Mouse (Mus musculus): ENCODE measurements at regions not wholly inside any gene's neighbourhood (a gene's known extent, or its start where the extent isn't known, plus 50 kb on each side); places are given as distances from the start of the nearest gene placed in this dataset.

DNA sequence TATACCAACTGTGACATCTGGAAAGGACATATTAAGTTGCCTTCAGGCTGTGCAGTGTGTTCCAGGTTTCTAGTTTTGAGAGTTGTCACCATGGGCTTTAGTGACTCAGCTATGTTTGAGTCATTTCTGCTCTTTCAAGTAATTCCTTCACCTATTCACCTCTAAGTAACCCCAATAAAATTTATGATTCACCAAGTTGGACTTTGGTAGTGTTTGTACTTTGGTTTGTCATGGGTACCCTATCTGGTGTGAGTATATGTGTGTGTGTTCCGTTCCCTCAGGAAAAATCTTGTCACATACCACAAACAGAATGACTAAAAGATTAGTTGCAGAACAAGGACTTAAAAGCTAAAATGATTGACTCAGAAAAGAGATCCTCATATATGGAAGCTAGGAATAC is 76.8 kb upstream of the Crbn start:
- Histone ChIP-seq H3K4me3 (ENCODE audit: low read length) (no peak overlapping the region), H3K27ac (ENCODE audit: low read depth, low read length) (no peak overlapping the region), H3K4me1 (ENCODE audit: control insufficient read depth, insufficient read depth, low read length) (no peaks in the 10 kb centered on the region), H3K4me2 (replicated peaks; ENCODE audit: low read depth, low read length) (no peak overlapping the region), H3K9ac (ENCODE audit: low read depth, low read length) (no peak overlapping the region), H3K36me3 (ENCODE audit: control insufficient read depth, insufficient read depth, low read length) (no peaks in the 10 kb centered on the region), H3K27me3 (ENCODE audit: control insufficient read depth, insufficient read depth, low read length) (no peaks in the 10 kb centered on the region), H3K9me3 (ENCODE audit: control insufficient read depth, low read length) (no peaks in the 10 kb centered on the region)
- 95% methylated on average over 1 of the region's 1 CpGs for WGBS
- ATAC-seq (ENCODE audit: low FRiP score, low TSS enrichment) = no peak

DNA sequence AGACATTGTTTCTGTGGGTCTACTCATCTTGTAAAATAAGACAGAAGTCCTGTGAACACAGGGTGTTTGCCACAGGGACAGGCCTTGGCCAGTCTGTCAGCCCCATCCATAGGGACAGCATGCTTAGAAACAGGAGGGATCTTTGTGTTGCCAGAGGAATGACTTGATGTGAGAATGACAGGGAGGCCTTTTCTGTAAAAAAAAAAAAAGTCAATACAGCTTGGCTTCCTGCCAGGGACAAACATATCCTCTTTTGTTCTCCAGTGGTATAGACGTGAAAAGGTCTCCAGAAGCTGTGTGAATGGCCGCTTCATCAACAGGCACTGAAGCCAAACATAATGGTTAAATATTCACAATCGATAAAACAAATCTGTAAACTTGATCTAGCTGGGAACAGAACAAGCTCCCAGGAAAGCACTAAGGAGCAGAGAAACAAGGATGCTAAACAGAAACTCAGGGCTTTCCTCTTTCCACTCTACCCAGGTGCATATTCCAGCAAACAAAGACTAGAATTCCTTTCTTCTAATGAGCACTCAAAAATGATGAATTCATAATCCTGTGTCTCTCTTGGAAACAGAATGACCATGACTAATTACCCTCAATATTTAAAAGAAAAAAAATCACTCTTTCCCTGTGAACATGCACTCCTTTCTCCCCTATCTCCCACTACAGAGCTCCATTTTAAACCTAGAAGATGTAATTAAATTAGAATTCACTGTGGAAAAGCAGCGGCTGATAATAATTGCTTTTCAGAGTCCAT is 92.2 kb upstream of the Crbn start:
- Histone ChIP-seq H3K9me3 (ENCODE audit: control insufficient read depth, low read length) (no peaks in the 10 kb centered on the region), H3K4me2 (replicated peaks; ENCODE audit: low read depth, low read length) (no peak overlapping the region), H3K27me3 (ENCODE audit: control insufficient read depth, insufficient read depth, low read length) (no peaks in the 10 kb centered on the region), H3K4me3 (ENCODE audit: low read length) (no peak overlapping the region), H3K36me3 (ENCODE audit: control insufficient read depth, insufficient read depth, low read length) (no peaks in the 10 kb centered on the region), H3K9ac (ENCODE audit: low read depth, low read length) (no peak overlapping the region), H3K27ac (ENCODE audit: low read depth, low read length) (no peak overlapping the region), H3K4me1 (ENCODE audit: control insufficient read depth, insufficient read depth, low read length) (no peaks in the 10 kb centered on the region)
- WGBS = 67% methylated on average over 4 of the region's 4 CpGs
- 0 out of 2 replicates have a peak, but pooled peaks have one; percentile 35 for ATAC-seq (ENCODE audit: low FRiP score, low TSS enrichment)

DNA sequence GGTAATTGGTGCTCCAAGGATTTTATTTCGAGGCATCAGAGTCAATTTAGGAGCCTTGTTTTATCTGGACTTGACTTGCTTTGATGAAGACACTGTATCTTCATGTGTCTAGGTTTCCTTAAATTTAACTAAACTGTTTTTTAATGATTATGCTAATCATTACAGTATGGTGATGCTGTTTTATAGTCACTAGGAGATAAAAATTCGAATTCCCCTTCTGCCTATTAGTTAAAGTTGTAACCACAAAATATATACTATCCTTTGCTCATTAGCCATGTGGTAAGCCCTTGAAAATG is 92.7 kb upstream of the Crbn start:
- no peaks in the 10 kb centered on the region for H3K9me3 ChIP-seq (ENCODE audit: control insufficient read depth, low read length)
- H3K4me3 ChIP-seq (ENCODE audit: low read length) = no peak overlapping the region
- H3K36me3 ChIP-seq (ENCODE audit: control insufficient read depth, insufficient read depth, low read length) = no peaks in the 10 kb centered on the region
- no peak overlapping the region for H3K27ac ChIP-seq (ENCODE audit: low read depth, low read length)
- no peaks in the 10 kb centered on the region for H3K4me1 ChIP-seq (ENCODE audit: control insufficient read depth, insufficient read depth, low read length)
- H3K4me2 ChIP-seq (replicated peaks; ENCODE audit: low read depth, low read length) = no peak overlapping the region
- ATAC-seq (ENCODE audit: low FRiP score, low TSS enrichment) = no peak
- H3K9ac ChIP-seq (ENCODE audit: low read depth, low read length) = no peak overlapping the region
- 58% methylated on average over 2 of the region's 2 CpGs for WGBS
- no peaks in the 10 kb centered on the region for H3K27me3 ChIP-seq (ENCODE audit: control insufficient read depth, insufficient read depth, low read length)

DNA sequence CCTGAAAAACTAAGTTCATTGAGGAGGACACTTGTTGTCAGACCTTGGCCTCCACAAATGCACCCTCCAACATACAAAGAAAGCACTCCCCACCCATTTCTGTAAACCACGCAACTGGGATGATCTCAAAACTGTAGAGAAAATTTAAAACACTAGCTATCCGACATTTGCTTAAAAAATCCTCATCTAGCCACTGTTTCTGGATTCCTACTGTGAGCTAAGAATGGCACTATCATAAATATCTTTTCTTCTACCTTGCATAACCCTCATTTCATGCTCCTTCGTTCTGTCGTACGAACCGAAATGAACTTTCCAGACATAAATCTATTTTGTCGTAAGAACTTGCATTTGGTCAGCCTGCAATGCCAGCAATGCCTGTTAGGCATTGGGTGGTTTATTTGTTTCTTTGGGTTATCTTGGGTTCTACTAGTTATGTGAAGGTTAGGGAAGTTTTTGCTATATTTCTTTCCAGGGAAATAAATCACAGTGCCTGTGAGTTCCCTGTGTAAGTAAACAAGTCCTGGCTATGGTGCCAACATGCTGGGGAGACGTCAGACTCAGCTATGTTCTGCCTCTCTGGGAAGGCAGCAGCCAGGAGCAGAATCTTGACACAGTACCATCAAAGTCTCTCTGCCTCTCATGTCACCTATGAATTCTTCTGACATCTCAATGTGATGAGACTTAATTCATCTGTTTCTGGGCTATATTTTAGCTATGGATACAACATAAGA is 104.2 kb upstream of the Crbn start:
- no peaks in the 10 kb centered on the region for H3K36me3 ChIP-seq (ENCODE audit: control insufficient read depth, insufficient read depth, low read length)
- no peaks in the 10 kb centered on the region for H3K27me3 ChIP-seq (ENCODE audit: control insufficient read depth, insufficient read depth, low read length)
- no peak for ATAC-seq (ENCODE audit: low FRiP score, low TSS enrichment)
- H3K4me3 ChIP-seq (ENCODE audit: low read length) = no peak overlapping the region
- no peak overlapping the region for H3K9ac ChIP-seq (ENCODE audit: low read depth, low read length)
- no peaks in the 10 kb centered on the region for H3K4me1 ChIP-seq (ENCODE audit: control insufficient read depth, insufficient read depth, low read length)
- WGBS = 70% methylated on average over 8 of the region's 8 CpGs
- no peak overlapping the region for H3K4me2 ChIP-seq (replicated peaks; ENCODE audit: low read depth, low read length)
- no peaks in the 10 kb centered on the region for H3K9me3 ChIP-seq (ENCODE audit: control insufficient read depth, low read length)
- no peak overlapping the region for H3K27ac ChIP-seq (ENCODE audit: low read depth, low read length)

DNA sequence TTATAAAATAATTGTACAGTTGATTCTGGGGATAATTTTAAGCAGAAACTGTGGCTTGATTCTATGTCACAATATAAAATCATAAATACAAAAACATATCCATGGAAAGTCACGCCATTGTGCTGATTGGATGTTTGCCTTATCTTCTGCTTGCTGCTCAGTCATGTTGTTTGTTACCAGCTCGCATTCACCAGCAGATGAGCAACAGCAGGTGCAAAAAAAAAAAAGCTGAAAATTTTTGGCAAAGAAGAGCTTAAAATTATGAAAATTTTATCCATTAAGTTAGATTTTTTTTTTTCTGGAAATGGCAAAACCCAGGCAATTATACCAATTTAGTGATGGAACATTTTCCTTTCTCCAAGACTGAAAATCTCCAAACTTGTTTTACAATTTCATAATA is 115.2 kb upstream of the Crbn start:
- ATAC-seq (ENCODE audit: low FRiP score, low TSS enrichment) = no peak
- H3K36me3 ChIP-seq (ENCODE audit: control insufficient read depth, insufficient read depth, low read length) = no peaks in the 10 kb centered on the region
- WGBS = 82% methylated on average over 2 of the region's 2 CpGs
- no peaks in the 10 kb centered on the region for H3K4me1 ChIP-seq (ENCODE audit: control insufficient read depth, insufficient read depth, low read length)
- H3K9me3 ChIP-seq (ENCODE audit: control insufficient read depth, low read length) = no peaks in the 10 kb centered on the region
- no peaks in the 10 kb centered on the region for H3K27me3 ChIP-seq (ENCODE audit: control insufficient read depth, insufficient read depth, low read length)
- H3K4me3 ChIP-seq (ENCODE audit: low read length) = no peak overlapping the region
- no peak overlapping the region for H3K27ac ChIP-seq (ENCODE audit: low read depth, low read length)
- H3K9ac ChIP-seq (ENCODE audit: low read depth, low read length) = no peak overlapping the region
- no peak overlapping the region for H3K4me2 ChIP-seq (replicated peaks; ENCODE audit: low read depth, low read length)

DNA sequence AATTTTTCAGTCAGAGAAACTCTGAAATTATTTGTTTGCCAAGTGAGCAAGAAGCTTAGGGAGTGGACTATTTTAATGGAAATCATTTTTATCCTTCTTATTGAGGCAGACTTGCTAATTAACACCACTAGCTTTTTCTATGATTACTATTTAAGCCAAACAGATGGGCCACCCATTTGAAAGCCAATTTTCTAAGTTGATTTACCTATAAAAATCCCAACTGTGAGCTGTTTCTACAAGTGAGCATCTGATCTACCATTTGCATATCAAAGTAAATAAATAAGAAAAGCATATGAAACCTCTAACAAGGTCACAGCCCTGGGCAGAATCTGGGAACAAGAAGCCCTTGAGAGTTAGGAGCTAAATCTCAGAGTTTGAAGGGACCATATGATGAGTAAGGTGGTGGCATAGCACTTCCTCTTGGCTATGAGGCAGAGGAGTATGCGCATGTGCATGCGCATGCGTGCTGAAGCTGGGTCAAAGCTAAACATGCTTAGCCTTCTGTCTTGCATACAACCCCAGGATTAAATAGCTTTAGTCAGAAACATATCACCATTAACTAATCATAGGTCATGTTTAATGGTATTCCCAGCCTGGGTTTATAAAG is 116.9 kb upstream of the Crbn start:
- no peaks in the 10 kb centered on the region for H3K4me1 ChIP-seq (ENCODE audit: control insufficient read depth, insufficient read depth, low read length)
- no peak for ATAC-seq (ENCODE audit: low FRiP score, low TSS enrichment)
- H3K27ac ChIP-seq (ENCODE audit: low read depth, low read length) = no peak overlapping the region
- no peak overlapping the region for H3K4me3 ChIP-seq (ENCODE audit: low read length)
- 96% methylated on average over 3 of the region's 3 CpGs for WGBS
- no peak overlapping the region for H3K4me2 ChIP-seq (replicated peaks; ENCODE audit: low read depth, low read length)
- no peak overlapping the region for H3K9ac ChIP-seq (ENCODE audit: low read depth, low read length)
- H3K36me3 ChIP-seq (ENCODE audit: control insufficient read depth, insufficient read depth, low read length) = no peaks in the 10 kb centered on the region
- H3K27me3 ChIP-seq (ENCODE audit: control insufficient read depth, insufficient read depth, low read length) = no peaks in the 10 kb centered on the region
- H3K9me3 ChIP-seq (ENCODE audit: control insufficient read depth, low read length) = no peaks in the 10 kb centered on the region

DNA sequence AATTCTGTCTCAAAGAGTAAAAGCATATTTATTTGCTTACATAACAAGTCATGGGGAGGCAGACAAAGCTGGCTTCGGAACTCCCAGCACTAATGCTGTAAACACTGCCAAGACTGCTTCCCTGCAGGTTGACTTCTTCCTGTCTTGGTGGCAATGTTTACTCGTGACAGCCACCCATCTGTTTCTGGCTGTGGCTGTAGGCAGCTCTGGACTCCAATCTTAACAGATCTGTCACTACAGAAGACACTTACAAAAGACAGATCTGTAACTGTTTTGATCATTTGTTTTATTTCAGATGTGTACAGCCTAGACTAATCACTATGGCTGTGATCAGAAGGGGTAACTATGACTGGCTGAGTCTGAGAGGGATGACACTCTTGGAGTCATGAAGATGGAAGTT is 121.1 kb upstream of the Crbn start:
- Histone ChIP-seq H3K4me3 (ENCODE audit: low read length) (no peak overlapping the region), H3K27me3 (ENCODE audit: control insufficient read depth, insufficient read depth, low read length) (no peaks in the 10 kb centered on the region), H3K9me3 (ENCODE audit: control insufficient read depth, low read length) (no peaks in the 10 kb centered on the region), H3K9ac (ENCODE audit: low read depth, low read length) (no peak overlapping the region), H3K4me2 (replicated peaks; ENCODE audit: low read depth, low read length) (no peak overlapping the region), H3K27ac (ENCODE audit: low read depth, low read length) (no peak overlapping the region), H3K36me3 (ENCODE audit: control insufficient read depth, insufficient read depth, low read length) (no peaks in the 10 kb centered on the region), H3K4me1 (ENCODE audit: control insufficient read depth, insufficient read depth, low read length) (no peaks in the 10 kb centered on the region)
- no peak for ATAC-seq (ENCODE audit: low FRiP score, low TSS enrichment)
- WGBS = 51% methylated on average over 2 of the region's 2 CpGs

DNA sequence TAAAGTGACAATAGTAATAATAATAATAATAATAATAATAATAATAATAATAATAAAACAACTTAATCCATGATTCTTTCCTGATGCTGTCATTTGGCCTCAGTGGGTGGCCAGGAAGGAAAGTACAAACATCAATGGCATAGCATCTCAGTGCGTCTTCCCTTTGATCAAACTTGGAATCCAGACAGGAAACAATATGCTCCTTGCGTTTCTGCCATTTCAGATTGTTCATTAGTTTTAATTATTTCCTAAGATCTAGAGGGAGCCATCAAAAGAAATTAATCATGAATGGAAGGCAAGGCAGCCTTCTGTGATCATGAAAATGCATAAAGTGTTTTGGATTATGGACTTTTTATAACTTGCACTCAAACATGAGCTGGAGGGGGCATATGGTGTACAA is 125.6 kb upstream of the Crbn start:
- no peak for ATAC-seq (ENCODE audit: low FRiP score, low TSS enrichment)
- 73% methylated on average over 2 of the region's 2 CpGs for WGBS
- H3K9me3 ChIP-seq (ENCODE audit: control insufficient read depth, low read length) = no peaks in the 10 kb centered on the region
- H3K9ac ChIP-seq (ENCODE audit: low read depth, low read length) = no peak overlapping the region
- no peak overlapping the region for H3K4me2 ChIP-seq (replicated peaks; ENCODE audit: low read depth, low read length)
- no peaks in the 10 kb centered on the region for H3K36me3 ChIP-seq (ENCODE audit: control insufficient read depth, insufficient read depth, low read length)
- no peak overlapping the region for H3K27ac ChIP-seq (ENCODE audit: low read depth, low read length)
- no peaks in the 10 kb centered on the region for H3K27me3 ChIP-seq (ENCODE audit: control insufficient read depth, insufficient read depth, low read length)
- H3K4me3 ChIP-seq (ENCODE audit: low read length) = no peak overlapping the region
- no peaks in the 10 kb centered on the region for H3K4me1 ChIP-seq (ENCODE audit: control insufficient read depth, insufficient read depth, low read length)

DNA sequence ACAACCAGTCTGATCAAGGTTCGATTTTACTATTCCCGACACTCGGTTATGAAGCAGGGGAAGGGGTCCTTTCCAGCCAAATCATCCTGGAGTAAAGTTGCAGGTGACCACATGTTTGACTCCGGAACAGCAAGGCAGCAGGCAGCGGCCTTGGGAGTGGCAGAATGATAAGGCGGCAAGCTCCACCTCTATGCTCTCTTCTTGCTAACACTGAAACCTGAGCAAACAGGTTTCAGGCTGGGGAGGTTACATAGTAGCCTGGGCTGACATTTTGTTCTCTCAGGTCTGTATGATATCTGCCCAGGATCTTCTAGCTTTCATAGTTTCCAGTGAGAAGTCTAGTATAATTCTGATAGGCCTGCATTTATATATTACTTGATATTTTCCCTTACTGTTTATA is 133.7 kb upstream of the Crbn start:
- H3K27ac ChIP-seq (ENCODE audit: low read depth, low read length) = no peak overlapping the region
- WGBS = 79% methylated on average over 6 of the region's 6 CpGs
- ATAC-seq (ENCODE audit: low FRiP score, low TSS enrichment) = no peak
- H3K4me2 ChIP-seq (replicated peaks; ENCODE audit: low read depth, low read length) = no peak overlapping the region
- no peaks in the 10 kb centered on the region for H3K36me3 ChIP-seq (ENCODE audit: control insufficient read depth, insufficient read depth, low read length)
- H3K4me3 ChIP-seq (ENCODE audit: low read length) = no peak overlapping the region
- no peak overlapping the region for H3K9ac ChIP-seq (ENCODE audit: low read depth, low read length)
- no peaks in the 10 kb centered on the region for H3K27me3 ChIP-seq (ENCODE audit: control insufficient read depth, insufficient read depth, low read length)
- H3K9me3 ChIP-seq (ENCODE audit: control insufficient read depth, low read length) = no peaks in the 10 kb centered on the region
- no peaks in the 10 kb centered on the region for H3K4me1 ChIP-seq (ENCODE audit: control insufficient read depth, insufficient read depth, low read length)

All from kidney, embryonic 14.5 days (tissue).